Mouse (Mus musculus) retina, adult 2 months (tissue): ENCODE results near the gene Ankrd28.

ENCODE experiments used
- DNase-seq: peaks from one replicate; pipeline ENCODE4 v3.0.0-alpha.2; 2012; ENCODE audit warnings: low read depth, low spot score

Ankrd28 gene

GRCm38 (mm10) chr14:31665566-31665940, 164.9 kb downstream of the Ankrd28 start:
- DNase-seq: no peak

- no peak for DNase-seq
Observed at GRCm38 (mm10) chr14:31664903-31665565, 165.4 kb downstream of the Ankrd28 start.

GRCm38 (mm10) chr14:31664100-31664902, 166.2 kb downstream of the Ankrd28 start:
- no peak for DNase-seq

- no peak for DNase-seq
Observed at GRCm38 (mm10) chr14:31663376-31664099, 166.9 kb downstream of the Ankrd28 start.

GRCm38 (mm10) chr14:31662555-31663211, 167.8 kb downstream of the Ankrd28 start:
- no peak for DNase-seq

GRCm38 (mm10) chr14:31661671-31662554, 168.5 kb downstream of the Ankrd28 start:
- DNase-seq: peak; percentile 40

- DNase-seq: no peak
Observed at GRCm38 (mm10) chr14:31660312-31661093, 169.9 kb downstream of the Ankrd28 start.

- DNase-seq: no peak
Observed at GRCm38 (mm10) chr14:31659501-31660181, 170.8 kb downstream of the Ankrd28 start.

- DNase-seq: no peak
Observed at GRCm38 (mm10) chr14:31658126-31658680, 172.2 kb downstream of the Ankrd28 start.

GRCm38 (mm10) chr14:31656857-31657645, 173.4 kb downstream of the Ankrd28 start:
- DNase-seq: no peak

GRCm38 (mm10) chr14:31656386-31656785, 174.1 kb downstream of the Ankrd28 start:
- no peak for DNase-seq

- DNase-seq: no peak
Observed at GRCm38 (mm10) chr14:31655406-31655805, 175.0 kb downstream of the Ankrd28 start.

- no peak for DNase-seq
Observed at GRCm38 (mm10) chr14:31654816-31655215, 175.6 kb downstream of the Ankrd28 start.

- DNase-seq: no peak
Observed at GRCm38 (mm10) chr14:31653101-31653875, 177.2 kb downstream of the Ankrd28 start.

GRCm38 (mm10) chr14:31652624-31653023, 177.8 kb downstream of the Ankrd28 start:
- no peak for DNase-seq

- no peak for DNase-seq
Observed at GRCm38 (mm10) chr14:31652106-31652505, 178.3 kb downstream of the Ankrd28 start.

GRCm38 (mm10) chr14:31651206-31651605, 179.2 kb downstream of the Ankrd28 start:
- no peak for DNase-seq

GRCm38 (mm10) chr14:31650347-31650746, 180.1 kb downstream of the Ankrd28 start:
- no peak for DNase-seq
